Mouse (Mus musculus): ENCODE measurements around the gene Zdhhc13. TPM values are rescaled to one million over a fixed set of nuclear protein-coding genes. Genes with fewer than 3 reads are reported as not detected.

Gene Zdhhc13
- 10 to 100 TPM in 1 of 2 experiments, 1 to 10 TPM in 1; 9.3 to 10.1 TPM for total RNA-seq (2021)
- long read RNA-seq, experiment 1, transcript Zdhhc13-201 (17 exons, 2,410 nt) = major isoform, 9 of 16 reads
- long read RNA-seq, experiment 1, partial matches to known transcripts = 0 of 16 reads
- long read RNA-seq, experiment 1, other reads (novel, unspliced or antisense) = 7 of 16 reads
- long read RNA-seq, experiment 2, transcript Zdhhc13-201 (17 exons, 2,410 nt) = major isoform, 9 of 18 reads
- long read RNA-seq, experiment 2, partial matches to known transcripts = 0 of 18 reads
- long read RNA-seq, experiment 2, other reads (novel, unspliced or antisense) = 9 of 18 reads

DNA sequence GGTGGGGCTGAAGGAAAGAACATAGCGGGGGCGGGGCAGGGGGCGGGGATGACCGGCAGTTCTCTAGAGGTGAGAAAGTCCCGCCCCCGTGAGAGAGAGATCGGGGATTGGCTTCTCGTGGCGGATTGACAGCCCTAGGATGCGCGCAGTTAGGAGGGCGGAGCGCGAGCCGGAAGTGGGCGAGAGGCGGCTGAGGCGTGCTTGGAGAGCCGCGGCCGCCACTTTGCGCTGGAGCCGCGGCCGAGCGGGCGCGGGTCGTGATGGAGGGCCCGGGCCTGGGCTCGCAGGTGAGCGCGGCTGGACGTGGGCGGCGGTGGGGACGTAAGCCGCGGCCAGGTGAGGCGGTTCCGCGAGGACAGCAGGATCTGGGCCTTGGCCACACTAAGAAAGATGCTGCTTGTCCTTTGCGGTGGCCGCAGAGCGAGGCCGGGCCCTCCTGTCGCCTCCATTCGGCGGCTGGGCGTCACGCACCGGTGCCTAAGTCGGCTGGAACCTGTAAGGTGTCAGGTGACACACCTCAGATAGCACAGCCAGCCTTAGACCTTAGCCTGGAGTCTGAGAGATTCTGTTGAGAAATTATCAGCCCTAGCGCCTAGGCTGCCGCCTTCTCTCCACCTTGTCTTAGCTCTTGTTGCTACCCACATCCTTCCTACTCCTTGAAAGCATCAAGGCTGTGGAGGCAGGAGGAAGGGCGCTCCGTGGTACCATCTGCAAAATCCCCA lies at the start of gene Zdhhc13:
TSS of gene Zdhhc13 (plus strand) at position 153 of the 722 bp plus-strand sequence.
- peak; percentile 67 to 87 for DNase-seq (ENCODE audit: low spot score in 2 of 2)

DNA sequence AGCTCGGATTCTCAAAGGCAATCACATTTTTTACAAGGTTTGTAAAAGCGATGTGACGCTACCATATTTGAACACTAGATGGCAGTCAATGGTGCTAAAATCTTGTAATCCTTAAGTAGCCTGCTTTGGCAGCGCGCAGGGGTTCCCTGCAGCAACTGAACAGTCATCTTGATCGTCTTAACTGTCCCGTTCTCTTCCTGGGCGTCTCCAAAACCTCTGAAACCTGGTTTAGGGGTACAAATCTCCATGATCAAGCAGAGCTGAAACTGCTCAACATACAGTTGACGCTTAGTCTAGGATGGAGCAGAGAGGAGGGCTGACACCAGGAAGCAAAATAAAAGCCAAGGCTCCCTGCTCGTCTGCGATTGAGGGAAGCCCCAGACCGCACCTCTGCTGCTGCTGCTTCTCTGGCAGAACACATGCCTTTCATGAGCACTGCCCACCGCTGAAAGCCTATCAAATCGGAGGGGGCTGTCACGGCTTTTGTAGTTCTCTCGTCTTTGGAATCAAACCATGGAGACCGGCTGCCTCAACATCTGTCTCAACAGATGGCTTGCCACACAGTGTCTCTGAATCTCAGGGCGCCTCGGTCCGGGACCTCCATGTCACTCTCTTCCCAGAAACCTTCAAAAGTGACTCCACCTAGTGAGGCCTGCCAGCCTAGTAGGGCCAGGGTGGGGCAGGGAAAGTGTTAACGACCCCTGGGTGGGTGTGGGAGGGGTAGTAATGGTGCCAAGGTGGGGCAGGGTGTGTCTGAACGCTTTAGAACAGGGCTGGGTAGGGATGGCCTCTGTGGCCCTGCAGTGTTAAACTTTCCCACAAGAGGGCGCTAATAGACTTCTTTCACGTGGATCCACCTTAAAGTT lies 39.3 kb upstream of the Zdhhc13 start:
- peak; percentile 37 to 74 for DNase-seq (ENCODE audit: low spot score in 2 of 2)

DNA sequence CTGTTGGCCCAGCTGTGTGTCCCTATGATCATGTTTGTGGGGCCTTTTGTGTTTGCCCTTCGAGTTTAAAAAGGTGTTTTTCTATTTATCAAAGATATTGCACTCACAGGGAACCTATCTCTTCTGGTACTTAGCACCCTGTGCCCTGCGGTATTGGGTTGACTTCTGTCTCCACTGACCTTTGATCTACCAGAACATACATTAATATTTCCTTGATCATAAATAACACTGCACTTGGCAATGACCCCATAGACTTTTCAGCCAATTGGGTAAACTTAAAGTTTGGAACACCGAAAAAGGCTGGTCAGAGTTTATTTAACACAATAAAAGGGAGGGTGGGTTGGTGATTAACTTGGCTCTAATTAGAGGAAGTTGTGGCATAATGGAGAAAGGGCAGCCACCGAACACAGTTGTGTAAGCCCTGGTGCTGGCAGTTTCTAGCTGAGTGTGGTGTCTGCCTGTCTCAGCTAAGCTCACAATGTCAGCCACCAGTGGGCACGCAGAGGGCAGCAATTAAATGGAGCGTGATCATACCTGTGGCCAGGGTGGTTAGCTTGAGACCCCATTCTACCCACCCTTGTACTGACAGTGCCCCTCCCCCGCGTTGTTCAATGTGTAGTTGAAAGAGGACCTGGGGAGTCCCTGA lies 38.5 kb upstream of the Zdhhc13 start:
- DNase-seq (ENCODE audit: low spot score in 2 of 2) = no peak

- no peak for DNase-seq (ENCODE audit: low spot score in 2 of 2)
These were observed 37.6 kb upstream of the Zdhhc13 start for GRCm38 (mm10) chr7:48751222-48751621.

DNA sequence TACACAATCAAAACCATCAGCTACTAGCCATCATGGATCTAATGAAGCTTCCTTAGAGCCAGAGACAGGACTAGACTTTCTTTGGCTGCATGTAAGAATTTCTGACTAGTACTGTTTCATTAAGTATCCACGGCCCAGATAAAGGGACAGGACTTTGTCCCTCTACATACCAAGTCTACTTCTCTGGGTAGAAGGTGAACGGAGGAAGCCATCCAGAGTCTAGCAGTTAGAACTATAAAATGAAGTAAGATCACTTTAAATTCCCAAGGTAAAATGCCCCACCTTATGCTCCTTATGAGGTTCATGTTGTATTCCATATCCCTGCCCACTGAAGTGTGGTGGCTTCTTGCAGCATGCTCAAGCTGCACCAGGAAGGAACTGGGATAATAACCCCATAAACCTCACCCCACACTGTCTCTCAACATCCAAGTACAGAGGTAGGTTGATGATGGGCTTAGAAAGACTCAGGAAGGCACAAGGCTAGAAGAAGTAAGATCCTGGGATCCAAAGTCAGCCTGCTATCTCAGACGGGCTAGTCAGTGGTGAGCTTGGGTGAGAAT lies 34.3 kb upstream of the Zdhhc13 start:
- DNase-seq (ENCODE audit: low spot score in 2 of 2) = no peak

GRCm38 (mm10) chr7:48755825-48756224 lies 33.0 kb upstream of the Zdhhc13 start:
- no peak for DNase-seq (ENCODE audit: low spot score in 2 of 2)

- DNase-seq (ENCODE audit: low spot score in 2 of 2) = no peak
These were observed 32.4 kb upstream of the Zdhhc13 start for GRCm38 (mm10) chr7:48756306-48756931.

- DNase-seq (ENCODE audit: low spot score in 2 of 2) = no peak
These were observed 30.7 kb upstream of the Zdhhc13 start for GRCm38 (mm10) chr7:48758083-48758482.

GRCm38 (mm10) chr7:48760789-48761188 lies 28.0 kb upstream of the Zdhhc13 start:
- no peak for DNase-seq (ENCODE audit: low spot score in 2 of 2)

- no peak for DNase-seq (ENCODE audit: low spot score in 2 of 2)
These were observed 26.5 kb upstream of the Zdhhc13 start for GRCm38 (mm10) chr7:48762289-48762688.

- no peak for DNase-seq (ENCODE audit: low spot score in 2 of 2)
These were observed 26.1 kb upstream of the Zdhhc13 start for GRCm38 (mm10) chr7:48762721-48763120.

GRCm38 (mm10) chr7:48765959-48766358 lies 22.8 kb upstream of the Zdhhc13 start:
- no peak for DNase-seq (ENCODE audit: low spot score in 2 of 2)

DNA sequence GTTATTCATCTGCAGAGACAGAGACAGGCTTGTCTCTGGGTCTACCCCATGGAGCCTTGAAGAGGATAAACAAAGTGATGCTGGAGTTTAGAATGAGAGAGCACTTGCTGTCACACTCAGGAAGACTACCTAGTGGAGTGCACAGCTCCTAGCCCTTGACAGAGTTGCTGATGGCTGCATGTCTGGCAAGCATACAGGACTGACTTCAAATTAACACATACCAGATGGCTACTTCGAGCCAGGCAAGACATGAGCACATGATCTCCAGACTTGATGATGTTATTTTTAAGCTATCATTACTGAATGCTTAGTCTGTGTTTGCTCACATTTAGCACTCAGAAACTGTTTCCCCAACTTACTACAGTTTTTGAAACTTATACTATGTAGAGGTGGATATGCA lies 19.1 kb upstream of the Zdhhc13 start:
- DNase-seq (ENCODE audit: low spot score in 2 of 2) = no peak

- DNase-seq (ENCODE audit: low spot score in 2 of 2) = no peak
These were observed 16.6 kb upstream of the Zdhhc13 start for GRCm38 (mm10) chr7:48772060-48772734.

GRCm38 (mm10) chr7:48773333-48773732 lies 15.5 kb upstream of the Zdhhc13 start:
- no peak for DNase-seq (ENCODE audit: low spot score in 2 of 2)

DNA sequence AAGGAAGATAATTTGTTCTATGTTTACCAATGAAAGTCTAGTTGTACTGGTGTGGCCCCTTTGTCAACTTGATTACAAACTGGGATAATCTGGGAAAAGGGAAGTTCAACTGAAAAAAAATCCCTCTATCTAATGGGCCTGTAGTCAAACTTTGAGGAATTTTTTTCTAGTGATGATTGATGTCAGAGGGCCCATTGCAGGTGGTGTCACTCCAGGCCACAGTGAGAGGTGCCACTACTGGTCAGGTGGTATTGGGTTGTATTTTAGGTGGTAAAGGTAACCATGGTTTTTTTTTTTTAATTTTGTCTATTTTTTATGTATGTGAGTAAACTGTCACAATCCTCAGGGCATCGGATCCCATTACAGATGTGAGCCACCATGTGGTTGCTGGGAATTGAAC lies 14.2 kb upstream of the Zdhhc13 start:
- DNase-seq (ENCODE audit: low spot score in 2 of 2) = no peak

DNA sequence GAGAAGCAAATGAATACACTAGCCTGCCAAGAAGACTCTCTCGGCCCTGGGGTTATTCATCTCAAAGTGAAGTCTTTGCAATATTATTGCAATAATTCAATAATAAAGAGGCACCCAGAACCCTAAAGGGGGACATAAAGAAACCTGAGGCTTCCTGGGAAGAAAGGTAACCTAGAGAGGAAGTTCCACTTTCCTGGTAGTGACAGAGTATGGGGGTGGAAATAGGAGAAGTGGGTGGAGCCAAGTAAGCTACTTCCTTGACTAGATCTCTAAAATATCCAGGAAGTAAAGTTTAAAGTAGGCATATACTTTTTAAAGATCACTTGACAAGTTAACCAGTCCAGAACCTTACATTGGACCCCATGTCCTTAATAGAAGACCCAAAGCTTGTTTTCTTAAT lies 13.4 kb upstream of the Zdhhc13 start:
- DNase-seq (ENCODE audit: low spot score in 2 of 2) = no peak

DNA sequence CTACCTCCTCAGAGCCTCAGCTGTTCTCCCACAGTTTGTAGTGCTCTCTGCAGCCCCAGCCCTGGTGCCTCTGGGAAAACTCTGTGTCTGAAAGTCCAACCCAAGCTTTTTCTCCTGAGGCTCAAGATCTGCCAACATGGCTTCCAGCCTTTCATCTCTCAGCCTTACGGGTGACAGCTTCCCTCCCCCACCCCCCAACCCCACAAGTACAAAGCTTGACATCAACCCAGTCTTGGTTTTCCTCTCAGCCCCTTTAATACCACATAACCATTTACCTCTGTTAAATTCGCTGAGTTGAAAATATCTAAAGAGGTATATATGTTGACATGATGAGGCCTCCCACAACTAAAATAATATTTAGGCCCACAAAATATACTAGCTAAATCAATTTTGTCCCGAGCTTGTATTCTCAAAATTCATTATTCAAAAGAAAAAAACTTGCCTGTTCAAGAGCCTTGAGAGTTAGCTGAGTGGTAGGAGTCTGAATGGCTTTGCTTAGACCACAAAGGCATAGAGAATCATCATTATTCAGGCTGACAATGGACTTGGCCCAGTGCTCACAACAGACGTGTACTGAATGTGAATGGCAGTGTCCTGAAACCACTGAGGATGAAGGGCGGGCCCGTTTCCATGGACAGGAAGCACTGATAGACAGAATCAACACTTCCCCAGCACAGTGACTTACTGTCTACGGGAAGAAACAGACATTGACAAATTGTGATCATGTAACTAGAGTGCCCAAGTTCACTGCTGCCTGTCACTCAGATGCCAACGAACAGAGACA lies 10.9 kb upstream of the Zdhhc13 start:
- no peak for DNase-seq (ENCODE audit: low spot score in 2 of 2)

DNA sequence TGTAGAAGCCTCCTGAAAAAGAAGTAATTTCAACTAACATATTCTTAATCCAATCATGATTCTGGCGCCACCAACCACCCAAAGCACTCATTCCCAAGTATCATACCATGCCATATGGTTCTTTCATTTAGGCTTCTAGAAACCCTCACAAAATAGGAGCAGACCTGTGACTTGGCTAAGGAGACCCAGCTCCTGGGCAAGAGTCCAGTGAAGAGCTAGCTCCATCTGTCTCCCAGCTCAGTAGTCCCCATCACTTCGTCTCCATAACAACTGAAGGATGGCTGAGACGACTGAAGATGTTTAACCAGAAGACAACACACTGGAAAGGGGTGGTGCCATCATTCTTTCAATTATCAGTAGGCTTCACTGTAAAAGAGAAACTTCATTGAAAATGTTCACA lies 9.7 kb upstream of the Zdhhc13 start:
- DNase-seq (ENCODE audit: low spot score in 2 of 2) = no peak
